Mouse (Mus musculus) heart, adult 2 months (tissue): ENCODE results near the gene Gm37240.

Experiments
- CTCF ChIP-seq: fragments of 200-600 bp; IDR thresholded peaks from 2 replicates; pipeline ENCODE4 v1.8.1; 2022; ENCODE audit warnings: antibody characterized with exemption, mild to moderate bottlenecking, moderate library complexity
- EP300 ChIP-seq: fragments of 200-500 bp; IDR thresholded peaks from 2 replicates; pipeline ENCODE4 v1.6.1; 2011; ENCODE audit warnings: low read depth, low read length, control low read depth; ENCODE audit not compliant: insufficient read depth
- POLR2A ChIP-seq: fragments of 200-500 bp; IDR thresholded peaks from 2 replicates; pipeline ENCODE4 v1.6.1; 2011; ENCODE audit warnings: mild to moderate bottlenecking, low read depth, low read length, control low read depth; ENCODE audit not compliant: insufficient read depth

DNA sequence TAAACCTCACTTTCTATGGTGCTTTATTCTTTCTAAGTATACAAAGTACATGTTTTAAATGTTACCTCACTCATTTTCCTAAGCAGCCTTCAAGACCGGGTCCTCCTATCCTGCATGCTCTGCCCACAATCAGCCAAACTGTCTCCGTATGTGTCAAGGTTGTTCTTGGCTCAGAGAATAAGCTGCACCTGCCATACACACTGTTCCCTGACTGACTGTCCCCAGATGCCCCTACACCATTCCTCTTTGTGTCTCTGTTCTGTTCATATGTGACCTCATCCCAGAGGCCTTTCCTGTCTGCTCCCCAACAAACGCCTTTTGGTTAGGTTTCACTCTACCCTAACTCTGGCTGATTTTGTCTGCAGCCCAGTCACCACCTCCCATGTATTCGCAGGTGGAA is 60.0 kb downstream of the Gm37240 start:
- TF ChIP-seq CTCF = no peak
- TF ChIP-seq POLR2A = no peak
- peak; percentile 59; the same call in 1 of the 2 replicates for TF ChIP-seq EP300
